Mouse (Mus musculus): ENCODE data around the gene Agpat4. TPM values are rescaled to one million over a fixed set of nuclear protein-coding genes. Genes with fewer than 3 reads are reported as not detected.

Agpat4 gene
- polyA plus RNA-seq (2016; fragmentation: Nextera tagmentation; extraction: Ambion mirVana): 37.4 and 38.2 TPM in 2 replicates

DNA sequence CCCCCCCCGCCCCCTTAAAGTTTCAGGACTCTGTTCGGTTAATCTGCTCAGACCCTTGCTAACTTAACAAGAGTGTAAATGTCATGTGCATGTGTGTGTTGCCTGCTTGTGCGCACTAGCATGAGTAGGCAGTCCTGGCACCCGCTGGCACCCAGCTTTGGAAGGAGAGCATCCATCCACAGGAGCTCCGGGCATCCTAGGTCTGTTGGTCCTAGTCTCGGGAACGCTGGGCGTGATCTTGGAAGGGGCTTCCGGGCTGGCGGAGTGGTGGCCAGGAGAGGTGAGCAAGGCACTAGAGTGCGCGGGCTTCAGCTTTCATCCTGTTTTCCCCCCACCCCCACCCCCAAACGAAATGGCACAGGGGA is at the start of gene Agpat4:
Agpat4 (plus strand) TSS at position 144 of the 365 bp plus-strand sequence.
- Histone ChIP-seq H3K36me3 (no peaks in the 10 kb centered on the region), H3K9me3 (replicated peaks) (0 out of 2 replicates have a peak, but pooled peaks cover 2% of the 10 kb centered on the region), H3K4me3 (peak within 1 kb of the TSS; percentile 70), H3K27me3 (ENCODE audit: low read depth, poor library complexity, severe bottlenecking) (no peaks in the 10 kb centered on the region), H3K27ac (peak within 1 kb of the TSS; percentile 95), H3K4me1 (peaks cover 24% of the 10 kb centered on the region)
- DNase-seq (ENCODE audit: low spot score): no peak
- 0% methylated on average over 13 of the region's 13 CpGs for WGBS

DNA sequence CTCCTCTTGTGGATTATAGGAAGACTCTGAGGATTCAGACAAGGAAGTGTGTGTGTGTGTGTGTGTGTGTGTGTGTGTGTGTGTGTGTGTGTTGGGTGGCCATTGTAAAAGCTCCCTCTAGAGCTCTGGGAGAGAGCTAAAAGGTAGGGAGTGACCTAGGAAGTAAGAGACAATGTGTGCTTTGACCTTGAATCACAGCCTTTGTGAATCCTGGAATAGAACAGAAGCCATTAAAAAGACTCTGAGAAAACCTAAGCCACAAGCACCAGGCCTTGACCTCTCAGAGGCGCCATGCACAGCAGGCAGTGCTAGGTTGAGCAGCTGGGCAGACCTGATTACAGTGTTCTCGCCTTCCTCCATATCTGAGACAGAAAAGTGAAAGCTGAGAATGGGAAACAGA is 41.7 kb upstream of the Agpat4 start:
- Histone ChIP-seq H3K27me3 (ENCODE audit: low read depth, poor library complexity, severe bottlenecking) (no peaks in the 10 kb centered on the region), H3K36me3 (no peaks in the 10 kb centered on the region), H3K9me3 (replicated peaks) (no peaks in the 10 kb centered on the region), H3K27ac (no peak overlapping the region), H3K4me3 (no peak overlapping the region), H3K4me1 (0 out of 2 replicates have a peak, but pooled peaks cover 3% of the 10 kb centered on the region)
- DNase-seq (ENCODE audit: low spot score): no peak
- WGBS: 83% methylated on average over 2 of the region's 2 CpGs

DNA sequence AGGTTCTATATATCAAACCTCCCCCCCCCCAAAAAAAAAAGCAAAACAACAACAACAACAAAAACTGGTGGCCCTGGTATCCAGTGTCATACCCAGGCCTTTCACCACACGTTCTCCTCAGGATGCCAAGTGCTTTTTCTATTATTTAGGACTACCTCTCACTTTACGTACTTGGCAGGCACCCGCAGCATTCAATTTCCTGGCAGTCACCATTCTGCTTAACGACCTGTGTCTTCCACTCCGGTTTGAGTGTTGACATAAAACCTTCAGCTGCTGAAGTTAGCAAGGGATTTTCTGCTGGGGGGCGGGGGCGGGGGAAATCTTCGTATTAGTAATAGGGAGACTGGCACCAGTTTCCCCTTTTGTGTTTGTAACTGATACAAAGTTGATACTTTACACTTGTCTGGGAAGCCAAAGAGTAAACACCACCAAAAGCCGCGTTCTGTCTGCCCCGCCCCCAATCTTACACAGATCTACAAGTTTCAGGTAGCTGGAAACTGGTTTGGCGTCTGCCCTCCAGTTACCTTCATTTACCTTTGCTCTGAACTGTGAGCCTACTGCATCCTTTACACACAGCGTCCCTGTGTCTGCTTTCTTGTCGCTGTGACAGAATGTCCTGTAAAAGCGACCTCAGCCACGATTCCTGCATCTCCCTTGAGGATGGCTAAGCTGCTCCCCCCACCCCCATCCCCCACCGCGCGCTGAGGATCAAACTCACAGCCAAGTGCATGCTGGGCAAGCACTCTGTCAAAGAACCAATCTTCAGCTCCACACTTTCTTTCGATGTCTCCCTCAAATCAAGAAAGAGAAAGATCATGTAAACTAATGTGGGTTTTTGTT is 37.6 kb upstream of the Agpat4 start:
- Histone ChIP-seq H3K9me3 (replicated peaks) (no peaks in the 10 kb centered on the region), H3K36me3 (no peaks in the 10 kb centered on the region), H3K4me1 (0 out of 2 replicates have a peak, but pooled peaks cover 3% of the 10 kb centered on the region), H3K4me3 (no peak overlapping the region), H3K27ac (no peak overlapping the region), H3K27me3 (ENCODE audit: low read depth, poor library complexity, severe bottlenecking) (no peaks in the 10 kb centered on the region)
- 48% methylated on average over 20 of the region's 20 CpGs for WGBS
- DNase-seq (ENCODE audit: low spot score): no peak

DNA sequence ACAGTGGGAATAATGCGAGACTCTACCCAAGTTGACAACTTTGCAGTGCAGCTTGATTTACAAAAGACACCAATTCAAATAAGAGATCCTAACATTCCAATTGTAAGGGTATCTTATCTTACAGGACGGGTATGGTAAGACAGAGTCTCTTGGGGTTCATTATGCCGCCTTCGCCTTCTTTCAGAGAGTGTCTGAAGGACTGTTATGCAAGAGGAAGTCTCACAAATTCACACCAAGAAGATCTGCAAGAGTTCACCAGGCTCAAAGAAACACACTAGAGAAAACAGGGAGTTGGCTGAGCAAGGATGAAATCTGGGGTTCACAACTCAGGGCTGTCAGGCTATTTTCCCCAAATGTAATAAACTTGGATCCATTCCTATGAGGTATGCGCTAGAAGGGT is 36.3 kb upstream of the Agpat4 start:
- DNase-seq (ENCODE audit: low spot score): no peak
- Histone ChIP-seq H3K36me3 (no peaks in the 10 kb centered on the region), H3K27ac (no peak overlapping the region), H3K27me3 (ENCODE audit: low read depth, poor library complexity, severe bottlenecking) (no peaks in the 10 kb centered on the region), H3K4me1 (0 out of 2 replicates have a peak, but pooled peaks cover 3% of the 10 kb centered on the region), H3K4me3 (no peak overlapping the region), H3K9me3 (replicated peaks) (no peaks in the 10 kb centered on the region)
- 90% methylated on average over 5 of the region's 5 CpGs for WGBS

DNA sequence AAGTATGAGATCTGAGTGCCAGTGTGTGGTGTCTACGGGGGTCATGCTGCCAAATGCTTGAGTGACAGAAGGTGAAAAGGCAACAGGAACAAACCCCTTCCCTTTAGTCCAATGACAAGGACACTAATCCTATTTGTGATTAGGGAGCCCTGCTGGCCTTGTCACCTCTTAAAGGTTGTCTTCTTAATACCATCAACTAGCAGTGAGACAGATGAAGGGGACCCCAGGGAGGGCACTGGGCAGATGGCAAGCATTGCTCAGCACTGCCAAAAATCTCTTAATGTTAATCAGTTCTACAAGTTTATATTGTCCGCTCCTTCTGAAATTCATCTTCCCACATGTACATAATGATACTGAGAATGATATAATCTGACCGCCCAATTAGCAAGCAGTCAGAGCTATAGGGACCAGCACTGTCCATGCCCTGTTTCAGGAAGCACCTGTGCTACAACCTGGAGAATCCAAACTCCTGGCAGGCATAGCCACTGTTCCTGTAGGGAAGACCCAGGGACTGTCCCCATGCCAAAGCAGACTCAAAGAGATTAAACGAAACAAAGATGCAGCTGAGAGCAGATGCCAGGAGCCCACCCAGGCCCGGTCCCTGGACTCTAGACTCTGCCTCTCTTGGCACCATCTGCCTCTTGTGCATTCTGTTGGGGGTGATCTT is 28.1 kb upstream of the Agpat4 start:
- no peaks in the 10 kb centered on the region for H3K27me3 ChIP-seq (ENCODE audit: low read depth, poor library complexity, severe bottlenecking)
- no peaks in the 10 kb centered on the region for H3K36me3 ChIP-seq
- H3K27ac ChIP-seq: no peak overlapping the region
- 76% methylated on average over 5 of the region's 5 CpGs for WGBS
- no peak for DNase-seq (ENCODE audit: low spot score)
- no peaks in the 10 kb centered on the region for H3K4me1 ChIP-seq
- H3K4me3 ChIP-seq: no peak overlapping the region
- no peaks in the 10 kb centered on the region for H3K9me3 ChIP-seq (replicated peaks)

DNA sequence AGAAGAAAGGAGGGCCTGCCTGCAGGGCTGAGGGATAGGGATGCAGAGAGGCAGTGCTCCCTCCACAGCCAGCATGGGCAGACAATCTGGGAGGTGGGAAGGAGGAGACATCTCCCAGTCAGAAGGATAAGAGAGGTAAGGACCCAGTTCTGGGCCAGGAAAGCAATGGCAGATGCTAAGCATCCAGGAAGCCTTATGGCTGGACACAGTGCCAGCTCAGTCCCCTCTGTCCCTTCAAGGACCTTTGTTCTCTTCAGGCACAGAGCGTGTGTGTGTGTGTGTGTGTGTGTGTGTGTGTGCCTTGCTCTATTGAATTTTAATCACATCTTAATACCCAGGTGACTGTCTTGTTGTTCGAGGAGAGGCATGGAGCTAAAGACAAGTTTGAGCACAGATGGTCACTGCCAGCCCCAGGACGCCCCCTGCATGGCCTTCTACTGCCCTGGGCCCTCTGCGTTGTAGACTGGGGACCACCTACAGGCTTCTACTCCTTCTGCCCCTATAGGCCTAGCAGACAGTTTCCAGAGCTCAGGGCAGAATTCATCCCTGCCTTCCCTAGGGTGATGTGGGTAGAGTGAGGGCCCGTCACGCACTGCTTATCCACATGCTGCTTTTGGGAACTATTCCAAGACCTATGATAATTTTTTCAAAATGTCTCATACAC is 25.5 kb upstream of the Agpat4 start:
- H3K4me3 ChIP-seq: no peak overlapping the region
- WGBS: 88% methylated on average over 6 of the region's 6 CpGs
- H3K36me3 ChIP-seq: no peaks in the 10 kb centered on the region

DNA sequence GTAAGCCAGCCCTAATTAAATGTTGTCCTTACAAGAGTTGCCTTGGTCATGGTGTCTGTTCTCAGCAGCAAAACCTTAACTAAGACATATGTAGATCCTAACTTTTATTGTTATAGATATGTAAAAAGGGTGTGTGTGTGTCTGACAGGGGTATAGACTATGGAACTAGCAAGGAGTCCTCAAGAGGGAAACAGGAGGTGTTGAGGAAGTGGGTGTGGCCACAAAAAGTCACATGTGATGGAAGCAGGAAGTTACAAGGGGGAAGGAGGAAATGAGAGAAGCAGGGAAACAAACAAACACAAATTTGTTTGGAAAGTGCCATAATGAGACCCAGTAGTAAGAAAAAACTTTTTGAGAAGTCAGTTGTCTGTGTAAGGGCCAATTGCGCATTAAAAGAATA is 24.5 kb upstream of the Agpat4 start:
- 91% methylated on average over 1 of the region's 1 CpGs for WGBS
- H3K4me1 ChIP-seq: no peaks in the 10 kb centered on the region
- no peak for DNase-seq (ENCODE audit: low spot score)

More for the DNA sequence above, 25.5 kb upstream of the Agpat4 start:
- H3K9me3 ChIP-seq (replicated peaks): no peaks in the 10 kb centered on the region
- H3K27ac ChIP-seq: no peak overlapping the region
- no peak for DNase-seq (ENCODE audit: low spot score)
- no peaks in the 10 kb centered on the region for H3K27me3 ChIP-seq (ENCODE audit: low read depth, poor library complexity, severe bottlenecking)
- H3K4me1 ChIP-seq: no peaks in the 10 kb centered on the region

DNA sequence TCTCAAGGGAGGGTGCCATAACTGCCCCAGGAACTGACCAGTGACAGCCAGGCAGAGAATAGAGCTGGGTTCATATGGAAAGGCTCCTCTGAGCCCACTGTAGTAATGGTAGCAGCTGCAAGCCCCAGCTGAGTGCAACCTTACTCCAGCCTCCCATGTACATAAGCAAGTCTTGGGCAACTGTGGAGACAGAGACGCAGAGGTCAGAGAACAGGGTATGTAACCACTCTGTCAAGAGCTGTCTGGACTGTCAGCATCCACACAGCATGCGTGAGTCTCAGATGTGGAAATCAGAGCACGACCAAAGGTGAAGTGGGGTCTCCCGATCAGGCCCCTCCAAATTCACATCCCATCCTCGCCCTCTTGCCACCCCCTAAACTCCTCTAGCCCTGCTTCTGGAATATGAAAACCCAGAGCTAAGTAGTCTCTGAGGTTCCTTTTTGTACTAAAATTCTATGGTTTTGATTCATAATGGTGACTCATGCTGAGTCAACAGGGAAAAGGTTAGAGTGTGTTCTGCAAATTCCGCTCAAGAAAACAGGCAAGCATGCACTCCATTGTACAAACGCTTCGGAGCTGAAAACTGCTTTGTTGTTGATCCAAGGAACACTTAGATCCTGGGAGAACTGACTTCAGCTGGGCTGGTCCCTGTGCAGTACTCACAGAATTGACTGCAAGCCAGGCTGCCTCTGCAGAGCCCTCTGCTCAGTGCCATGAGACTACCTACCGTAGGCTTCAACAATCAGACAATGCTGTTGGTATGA is 23.5 kb upstream of the Agpat4 start:
- no peaks in the 10 kb centered on the region for H3K27me3 ChIP-seq (ENCODE audit: low read depth, poor library complexity, severe bottlenecking)
- no peak overlapping the region for H3K4me3 ChIP-seq
- no peaks in the 10 kb centered on the region for H3K36me3 ChIP-seq
- 91% methylated on average over 9 of the region's 9 CpGs for WGBS
- DNase-seq (ENCODE audit: low spot score): no peak
- no peaks in the 10 kb centered on the region for H3K4me1 ChIP-seq
- no peaks in the 10 kb centered on the region for H3K9me3 ChIP-seq (replicated peaks)
- H3K27ac ChIP-seq: no peak overlapping the region

More for the DNA sequence above, 24.5 kb upstream of the Agpat4 start:
- Histone ChIP-seq H3K4me3 (no peak overlapping the region), H3K36me3 (no peaks in the 10 kb centered on the region), H3K27ac (no peak overlapping the region), H3K9me3 (replicated peaks) (no peaks in the 10 kb centered on the region), H3K27me3 (ENCODE audit: low read depth, poor library complexity, severe bottlenecking) (no peaks in the 10 kb centered on the region)

DNA sequence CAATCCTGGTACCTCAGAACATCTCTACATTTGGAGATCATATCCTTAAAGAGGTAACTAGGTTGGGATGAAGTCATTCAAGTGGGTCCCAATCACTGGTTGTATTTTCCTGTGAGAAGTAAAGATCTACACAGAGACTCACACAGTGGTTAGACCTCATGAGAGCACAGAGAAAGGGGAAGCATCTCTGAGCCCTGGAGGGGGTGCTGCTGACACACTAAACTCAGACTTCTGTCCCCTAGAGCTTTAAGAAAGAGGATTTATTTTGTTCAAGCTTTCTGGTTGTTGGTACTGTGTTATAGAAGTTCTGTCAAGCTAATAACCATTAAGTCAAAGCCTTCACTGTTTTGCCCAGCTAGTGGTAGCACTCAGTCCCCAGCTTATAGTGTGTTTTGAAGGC is 19.1 kb upstream of the Agpat4 start:
- DNase-seq (ENCODE audit: low spot score): no peak
- Histone ChIP-seq H3K4me1 (no peaks in the 10 kb centered on the region), H3K27me3 (ENCODE audit: low read depth, poor library complexity, severe bottlenecking) (no peaks in the 10 kb centered on the region), H3K4me3 (no peak overlapping the region), H3K9me3 (replicated peaks) (no peaks in the 10 kb centered on the region), H3K36me3 (no peaks in the 10 kb centered on the region), H3K27ac (no peak overlapping the region)

DNA sequence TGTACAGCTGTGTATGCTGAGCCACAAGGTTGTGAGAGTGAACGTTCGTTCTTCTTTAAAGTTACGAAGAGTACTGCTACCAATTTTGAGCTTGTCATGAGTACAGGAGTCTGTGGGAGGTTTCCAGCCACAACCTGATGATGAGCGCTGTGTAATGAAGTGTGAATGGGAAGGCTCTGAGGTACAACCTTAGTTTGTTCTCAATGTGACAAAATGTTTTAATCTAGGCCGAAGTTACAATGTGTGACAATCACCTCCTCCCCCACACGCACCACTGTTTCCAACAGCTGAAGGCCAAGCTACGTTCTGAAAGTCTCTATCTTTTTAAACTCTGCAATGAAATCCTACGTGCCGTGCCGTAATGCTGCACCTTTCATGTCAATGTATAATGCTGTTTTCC is 16.2 kb upstream of the Agpat4 start:
- Histone ChIP-seq H3K36me3 (no peaks in the 10 kb centered on the region), H3K4me3 (no peak overlapping the region), H3K27me3 (ENCODE audit: low read depth, poor library complexity, severe bottlenecking) (no peaks in the 10 kb centered on the region), H3K4me1 (no peaks in the 10 kb centered on the region), H3K9me3 (replicated peaks) (no peaks in the 10 kb centered on the region), H3K27ac (no peak overlapping the region)
- no peak for DNase-seq (ENCODE audit: low spot score)
- WGBS: 95% methylated on average over 10 of the region's 10 CpGs

DNA sequence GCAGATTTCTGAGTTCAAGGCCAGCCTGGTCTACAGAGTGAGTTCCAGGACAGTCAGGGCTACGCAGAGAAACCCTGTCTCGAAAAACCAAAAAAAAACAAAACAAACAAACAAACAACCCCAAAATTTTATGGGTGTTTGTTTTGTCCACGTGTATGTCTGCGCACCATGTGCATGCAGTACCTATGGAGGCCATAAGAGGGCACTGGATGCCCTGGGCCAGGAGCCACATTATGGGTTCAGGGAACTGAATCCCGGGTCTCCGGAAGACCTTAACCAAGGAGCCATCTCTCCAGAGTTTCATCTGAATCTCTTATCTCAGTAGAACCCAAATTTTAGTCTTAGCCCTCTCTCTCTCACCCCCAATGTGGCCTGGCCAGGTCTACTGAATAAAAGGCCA is 14.7 kb upstream of the Agpat4 start:
- Histone ChIP-seq H3K36me3 (no peaks in the 10 kb centered on the region), H3K4me1 (no peaks in the 10 kb centered on the region), H3K27ac (no peak overlapping the region), H3K9me3 (replicated peaks) (no peaks in the 10 kb centered on the region), H3K27me3 (ENCODE audit: low read depth, poor library complexity, severe bottlenecking) (no peaks in the 10 kb centered on the region), H3K4me3 (no peak overlapping the region)
- WGBS: 88% methylated on average over 6 of the region's 6 CpGs
- DNase-seq (ENCODE audit: low spot score): no peak

DNA sequence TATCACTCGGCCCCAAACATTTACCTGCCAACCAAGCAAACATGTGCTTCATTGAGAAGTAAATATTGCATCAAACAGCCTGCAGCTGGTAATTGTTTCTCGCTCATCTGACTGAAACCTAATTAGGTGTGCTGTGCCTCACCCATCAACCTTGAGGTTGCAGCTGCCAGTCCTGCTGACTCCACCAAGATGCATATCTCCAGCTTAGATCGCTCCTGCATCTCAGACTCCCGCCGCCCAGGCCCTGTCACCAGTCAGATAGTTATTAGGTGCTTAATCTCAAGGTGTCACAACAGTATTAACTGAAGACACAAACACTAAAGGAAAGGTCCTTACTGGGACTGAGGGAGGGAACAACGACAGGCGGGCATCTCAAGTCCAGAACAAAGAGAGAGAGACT is 14.3 kb upstream of the Agpat4 start:
- Histone ChIP-seq H3K9me3 (replicated peaks) (no peaks in the 10 kb centered on the region), H3K4me3 (no peak overlapping the region), H3K36me3 (no peaks in the 10 kb centered on the region), H3K27ac (no peak overlapping the region), H3K27me3 (ENCODE audit: low read depth, poor library complexity, severe bottlenecking) (no peaks in the 10 kb centered on the region), H3K4me1 (no peaks in the 10 kb centered on the region)
- DNase-seq (ENCODE audit: low spot score): no peak
- 80% methylated on average over 7 of the region's 7 CpGs for WGBS
